Mouse (Mus musculus) heart, adult 11 months (tissue): ENCODE measurements around the gene Mrpl20.

Experiments
- DNase-seq: peaks from one replicate; pipeline ENCODE4 v3.0.0; 2022

Mrpl20 gene

DNA sequence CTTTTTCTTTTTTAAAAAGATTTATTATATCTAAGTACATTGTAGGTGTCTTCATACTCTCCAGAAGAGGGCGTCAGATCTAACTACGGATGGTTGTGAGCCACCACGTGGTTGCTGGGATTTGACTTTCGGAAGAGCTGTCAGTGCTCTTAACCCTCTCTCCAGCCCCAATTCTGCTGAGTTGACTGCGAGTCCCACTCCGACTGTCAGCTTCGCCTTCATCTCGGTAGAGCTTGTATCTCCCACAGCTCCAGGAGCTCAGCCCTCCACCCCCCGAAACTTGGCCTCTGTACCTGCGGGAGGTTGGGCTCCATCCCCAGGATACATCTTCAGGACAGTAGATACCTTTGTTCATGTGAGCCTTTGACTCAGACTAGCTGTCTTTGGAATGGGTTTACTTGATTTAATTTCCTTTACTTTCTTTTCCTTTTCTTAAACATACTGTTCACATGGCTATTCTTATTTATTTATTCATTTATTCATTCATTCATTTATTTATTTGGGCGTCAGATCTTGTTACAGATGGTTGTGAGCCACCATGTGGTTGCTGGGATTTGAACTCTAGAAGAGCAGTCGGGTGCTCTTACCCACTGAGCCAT is at the start of gene Mrpl20:
Mrpl20 (plus strand) TSS at position 138 of the 599 bp plus-strand sequence.
- peak; percentile 87 for DNase-seq

DNA sequence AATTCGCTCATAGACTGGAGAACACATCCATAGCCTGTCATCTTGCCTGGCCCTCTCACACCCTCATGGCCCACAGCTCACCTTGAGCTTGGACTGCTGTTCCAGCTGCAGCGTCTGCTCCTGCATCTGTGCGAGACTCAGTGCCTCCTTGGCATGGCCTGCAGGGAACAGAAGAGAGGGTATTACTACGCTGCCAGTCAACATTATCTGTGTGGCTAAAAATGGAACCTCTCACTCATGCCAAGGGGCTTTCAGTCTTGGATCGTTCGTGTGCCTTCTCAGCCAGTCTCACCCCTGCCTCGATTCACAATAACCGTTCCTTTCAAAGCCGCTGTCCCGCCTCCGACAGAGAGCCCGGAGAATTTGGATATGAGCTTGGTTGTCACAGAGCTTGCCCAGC is 45.7 kb upstream of the Mrpl20 start:
- DNase-seq: no peak

DNA sequence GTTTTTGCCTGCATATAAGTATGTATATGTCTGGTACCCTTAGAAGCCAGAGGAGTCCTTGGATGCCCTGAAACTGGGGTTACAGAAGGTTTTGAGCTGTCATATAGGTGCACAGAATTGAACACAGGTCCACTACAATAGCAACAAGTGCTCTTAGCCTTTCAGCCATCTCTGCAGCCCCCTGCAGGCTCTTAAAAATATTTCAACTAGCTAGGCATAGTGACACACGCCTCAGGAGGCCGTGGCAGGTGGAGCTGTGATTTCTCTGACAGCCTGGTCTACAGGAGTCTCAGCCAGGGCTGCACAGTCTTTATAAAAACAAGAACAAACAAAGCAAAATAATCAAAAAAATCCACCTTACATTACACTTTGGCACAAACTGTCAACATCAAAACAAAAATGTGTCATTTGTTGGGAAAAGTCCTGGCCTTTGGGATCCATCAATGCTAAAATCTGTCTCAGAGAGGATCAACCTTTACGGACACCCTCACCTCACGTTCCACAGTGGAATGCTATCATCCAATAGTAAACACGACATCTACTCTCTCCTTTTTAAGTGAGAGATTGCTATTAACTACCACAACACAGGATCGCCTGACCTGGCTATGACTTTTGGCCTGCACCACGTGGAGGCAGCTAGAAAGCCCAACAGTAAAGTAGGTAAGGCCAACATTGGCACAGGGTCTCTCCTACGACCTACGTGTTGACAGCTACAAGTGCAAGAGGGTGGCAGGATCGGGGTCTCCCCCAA is 42.6 kb upstream of the Mrpl20 start:
- DNase-seq: no peak

DNA sequence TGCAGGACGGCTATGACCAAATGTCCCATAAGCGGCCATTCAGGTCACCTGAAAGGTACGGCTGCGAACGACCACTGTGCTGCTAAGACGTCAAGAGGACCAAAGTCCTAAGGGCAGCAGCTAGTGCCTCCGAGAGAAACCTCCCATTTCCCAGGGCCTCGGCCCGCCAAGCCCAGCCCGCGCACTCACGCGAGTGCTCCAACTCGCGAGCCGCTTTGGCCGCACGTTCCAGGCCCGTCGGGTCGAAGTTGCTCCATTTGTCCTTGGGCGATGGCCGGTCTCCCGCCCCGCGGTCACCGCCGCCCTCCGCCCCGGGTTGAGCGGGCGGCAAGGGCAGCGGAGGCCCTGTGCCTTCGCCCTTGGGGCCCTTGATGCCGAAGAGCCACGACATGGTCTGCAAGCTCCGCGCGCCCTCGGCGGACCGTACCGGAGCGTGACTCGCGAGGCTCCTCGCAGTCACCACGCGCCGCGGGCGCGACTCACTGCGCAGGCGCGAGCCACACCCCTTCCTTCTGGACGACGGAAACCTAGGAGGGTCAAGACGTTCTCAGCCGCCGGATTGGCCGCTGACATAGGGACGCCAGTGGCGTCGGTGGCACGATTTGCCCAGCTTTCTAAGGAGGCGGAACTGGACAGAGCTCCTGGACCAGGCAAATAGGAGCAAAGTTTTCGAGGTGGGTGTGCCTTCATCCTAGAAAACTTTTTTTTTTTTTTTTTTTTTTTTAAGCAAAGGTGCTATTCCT is 41.9 kb upstream of the Mrpl20 start, which contains the start of gene Atad3a:
Atad3a (minus strand) TSS at position 481 of the 743 bp plus-strand sequence.
- peak; percentile 100 for DNase-seq

DNA sequence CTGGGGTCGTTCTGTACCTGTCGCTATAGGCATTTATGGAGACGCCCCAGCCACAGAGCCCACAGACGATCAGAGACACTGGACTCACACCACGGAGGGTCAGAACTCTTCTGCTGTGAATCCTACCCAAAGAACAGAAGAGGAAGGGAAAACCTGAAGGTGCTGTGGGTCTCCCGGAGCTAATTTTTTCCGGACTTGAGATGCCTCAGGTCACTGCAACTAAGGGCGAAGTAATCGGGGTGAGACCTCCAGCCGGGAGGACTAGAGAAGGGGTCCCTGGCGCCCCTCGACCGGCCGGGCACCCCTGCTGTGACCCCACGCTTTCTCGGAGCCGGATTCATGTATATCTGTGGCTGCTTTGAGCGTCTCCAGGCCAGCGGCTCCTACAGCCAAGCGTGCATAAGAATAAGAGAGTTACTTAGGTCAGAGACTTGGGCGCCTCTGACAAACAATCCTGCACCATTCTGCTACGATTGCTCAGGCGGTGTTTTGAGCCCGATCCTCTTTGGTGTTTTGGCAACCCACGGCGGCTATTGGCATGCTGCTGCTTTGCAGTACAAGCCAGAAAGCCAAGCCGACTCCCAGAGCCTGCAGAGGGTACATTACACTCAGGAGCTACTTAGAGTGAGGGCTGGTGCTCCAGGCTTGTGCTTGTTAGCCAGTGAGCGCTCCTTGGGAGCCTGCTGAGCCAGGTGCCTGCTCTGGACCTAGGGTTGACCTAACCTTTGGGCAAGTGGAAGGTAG is 41.1 kb upstream of the Mrpl20 start:
- DNase-seq: no peak

DNA sequence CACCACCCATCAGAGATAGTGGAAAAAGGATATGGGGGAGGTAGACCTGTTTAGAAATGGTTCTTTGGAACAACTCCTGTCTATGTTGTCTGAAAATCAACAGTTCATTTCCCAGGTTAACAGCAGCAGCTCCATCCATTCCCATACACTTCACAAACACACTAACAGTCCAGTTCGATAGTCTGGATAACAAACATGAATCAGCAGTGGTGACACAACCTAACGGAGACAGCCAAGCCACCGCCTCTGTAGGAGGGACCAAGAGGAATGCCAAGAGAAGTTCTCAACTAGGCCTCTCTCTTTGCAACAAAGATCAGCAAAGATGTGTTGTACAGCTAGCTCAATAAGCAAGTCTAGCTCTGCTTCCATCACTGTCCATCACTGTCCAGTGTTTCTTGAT is 40.3 kb upstream of the Mrpl20 start:
- no peak for DNase-seq

DNA sequence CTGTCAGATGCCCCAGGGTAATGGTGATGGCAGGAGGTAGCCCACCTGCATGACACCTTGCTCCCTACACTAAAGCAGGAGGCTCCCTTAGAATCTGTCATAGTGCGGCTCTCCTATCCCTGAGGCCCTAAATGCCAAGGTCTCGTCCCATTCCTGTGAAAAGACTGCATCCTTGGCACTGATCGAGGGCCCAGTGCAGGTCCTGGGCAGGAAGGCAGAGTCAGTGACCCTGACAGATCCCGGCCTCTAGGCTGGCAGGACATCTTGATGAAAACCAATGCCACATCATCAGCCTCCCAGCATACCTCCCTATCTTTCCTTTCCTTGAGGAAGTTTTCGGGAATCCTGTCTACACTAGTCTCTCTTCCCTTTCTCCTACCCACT is 33.2 kb upstream of the Mrpl20 start:
- no peak for DNase-seq

DNA sequence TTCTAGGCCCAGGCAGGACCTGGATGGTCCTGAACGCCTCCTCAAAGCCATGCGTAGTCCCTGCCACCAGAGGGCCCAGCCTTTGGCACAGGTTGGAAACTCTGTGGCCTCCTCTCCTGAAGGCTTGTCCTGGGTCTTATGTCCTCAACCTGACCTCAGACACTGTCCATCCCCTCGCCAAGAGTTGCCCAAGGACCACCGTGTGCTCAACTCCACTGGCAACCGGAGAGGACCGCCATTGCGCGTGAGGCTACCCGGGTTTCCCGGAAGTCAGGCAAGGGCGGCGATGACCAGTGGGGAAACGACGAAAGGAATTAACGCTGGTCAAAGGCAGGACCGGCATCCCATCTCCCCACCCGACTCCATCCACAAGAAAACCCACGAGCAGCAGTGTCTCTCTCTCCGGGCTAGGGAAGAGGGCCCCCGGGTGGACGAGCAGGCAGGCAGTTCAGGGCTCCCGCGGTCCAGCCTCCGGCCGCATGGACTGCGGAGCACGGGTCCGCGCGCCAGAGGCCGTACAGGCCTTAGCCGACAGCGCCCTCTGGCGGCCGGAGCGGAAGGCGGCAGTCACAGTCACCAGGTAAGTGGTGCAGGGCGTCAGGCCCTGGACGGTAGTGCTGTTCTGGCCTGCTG is 32.7 kb upstream of the Mrpl20 start:
- peak; percentile 99 for DNase-seq

DNA sequence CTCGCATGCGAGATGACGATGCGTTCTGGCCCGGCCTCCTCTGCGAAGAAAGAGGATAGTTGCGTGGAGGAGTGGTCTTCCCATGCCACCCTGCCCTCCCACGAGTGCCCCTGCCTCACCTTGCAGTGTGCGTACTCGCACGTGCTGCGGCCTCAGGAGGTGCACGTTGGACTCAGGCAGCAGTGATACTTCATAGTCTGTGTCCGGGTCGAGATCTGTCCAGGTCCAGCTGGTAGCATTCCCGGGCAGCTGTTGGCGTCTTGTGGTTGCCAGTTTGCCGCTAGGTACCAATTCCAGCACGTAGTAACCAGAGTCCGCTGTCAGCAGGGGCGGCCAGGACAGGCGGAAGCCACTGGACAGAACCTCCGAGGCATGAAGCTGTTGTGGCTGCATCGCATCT is 32.1 kb upstream of the Mrpl20 start:
- DNase-seq: no peak

DNA sequence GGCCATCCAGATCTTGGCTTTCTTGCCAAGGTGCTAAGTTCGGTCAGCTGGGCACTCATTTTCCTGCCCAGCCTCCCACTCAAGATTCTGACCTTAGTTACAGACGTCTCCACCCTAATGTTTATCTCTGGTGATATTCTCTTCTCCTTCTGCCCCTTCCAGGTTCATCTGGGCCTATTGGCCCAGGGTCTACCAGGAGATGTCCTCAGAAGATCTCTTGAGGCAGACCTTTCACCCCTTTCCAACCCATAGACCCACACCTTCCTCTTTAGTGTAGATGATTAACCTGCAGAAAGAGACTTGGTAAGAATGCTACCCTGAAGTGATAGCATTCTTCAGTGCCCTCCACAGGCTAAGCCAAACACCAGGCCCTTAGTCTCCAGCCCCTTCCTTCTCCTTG is 31.0 kb upstream of the Mrpl20 start:
- peak; percentile 84 for DNase-seq

DNA sequence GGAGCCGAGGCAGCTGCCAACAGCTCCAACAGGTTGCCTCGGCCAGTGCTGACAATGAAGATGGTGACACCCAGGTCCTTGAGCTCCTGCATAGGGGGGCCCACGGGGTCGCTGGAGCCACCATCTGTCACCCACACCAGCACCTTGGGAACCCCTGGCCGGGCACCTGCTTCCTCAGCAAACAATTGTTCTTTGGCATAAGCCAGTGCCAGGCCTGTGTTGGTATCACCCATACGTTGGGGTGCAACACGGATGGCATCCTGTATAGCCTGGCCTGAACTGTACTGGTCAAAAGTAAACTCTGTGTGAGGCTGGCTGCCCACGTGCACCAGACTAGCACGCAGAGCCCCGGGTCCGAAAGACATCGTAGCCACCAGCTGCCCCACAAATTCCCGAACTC is 29.9 kb upstream of the Mrpl20 start:
- peak; percentile 90 for DNase-seq

DNA sequence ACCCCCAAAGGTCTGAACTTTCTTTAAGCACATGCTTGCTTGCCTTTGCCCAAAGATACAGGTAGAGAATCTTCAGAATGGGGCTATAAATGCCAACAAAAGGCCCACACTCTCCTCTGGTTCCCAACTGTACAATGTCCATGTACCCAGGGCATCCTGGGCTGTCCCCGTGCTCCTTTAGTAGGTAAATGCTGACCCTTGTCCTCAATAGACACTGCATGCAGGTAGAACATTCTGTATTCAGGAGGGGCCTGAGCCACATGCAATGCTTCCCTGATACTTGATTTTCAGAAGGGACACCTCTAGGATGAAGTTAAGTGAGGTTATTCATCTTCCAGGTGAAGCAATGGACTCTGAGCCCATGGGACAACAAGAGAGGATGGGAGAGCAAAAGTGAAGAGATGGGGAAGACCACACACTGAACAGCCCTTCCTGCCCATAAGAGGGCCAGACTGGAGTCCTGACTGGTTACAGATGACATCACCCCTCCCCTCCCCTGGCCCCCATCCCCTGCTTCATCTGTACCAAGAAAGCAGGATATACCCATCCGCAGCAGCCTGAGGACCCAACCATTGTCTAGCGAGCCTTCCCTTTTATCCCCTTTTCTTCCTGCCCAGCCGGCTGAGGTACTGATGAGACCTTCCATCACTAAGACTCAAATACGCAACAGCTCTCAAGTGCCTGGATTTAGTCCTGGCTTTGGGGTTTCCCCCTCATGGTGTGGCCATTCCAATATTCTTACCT is 29.2 kb upstream of the Mrpl20 start:
- peak; percentile 91 for DNase-seq

DNA sequence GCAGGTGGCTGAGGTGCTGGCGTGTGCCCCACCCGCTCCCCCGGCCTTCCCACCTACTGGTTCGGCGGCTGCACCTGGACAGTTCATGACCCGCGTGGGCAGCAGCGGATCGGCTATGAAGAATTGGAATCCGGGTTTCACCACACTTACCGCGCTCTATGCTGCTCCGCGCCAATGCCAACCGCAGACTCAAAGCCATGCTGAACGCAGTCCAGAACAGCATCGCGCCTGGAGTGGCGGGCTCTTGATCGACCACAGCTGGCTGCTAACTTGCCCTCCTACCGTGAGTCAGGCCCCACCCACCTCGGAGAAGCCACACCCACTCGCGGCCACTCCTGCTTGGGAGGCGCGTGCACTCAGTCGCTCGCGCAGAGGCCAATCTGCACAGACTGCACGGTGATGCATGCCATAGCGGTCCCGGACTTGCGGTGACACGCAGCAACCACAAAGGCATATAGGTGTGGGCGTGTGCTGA is 28.4 kb upstream of the Mrpl20 start, which contains the start of gene Vwa1:
Vwa1 (minus strand) TSS at position 419 of the 475 bp plus-strand sequence.
- DNase-seq: peak; percentile 99

DNA sequence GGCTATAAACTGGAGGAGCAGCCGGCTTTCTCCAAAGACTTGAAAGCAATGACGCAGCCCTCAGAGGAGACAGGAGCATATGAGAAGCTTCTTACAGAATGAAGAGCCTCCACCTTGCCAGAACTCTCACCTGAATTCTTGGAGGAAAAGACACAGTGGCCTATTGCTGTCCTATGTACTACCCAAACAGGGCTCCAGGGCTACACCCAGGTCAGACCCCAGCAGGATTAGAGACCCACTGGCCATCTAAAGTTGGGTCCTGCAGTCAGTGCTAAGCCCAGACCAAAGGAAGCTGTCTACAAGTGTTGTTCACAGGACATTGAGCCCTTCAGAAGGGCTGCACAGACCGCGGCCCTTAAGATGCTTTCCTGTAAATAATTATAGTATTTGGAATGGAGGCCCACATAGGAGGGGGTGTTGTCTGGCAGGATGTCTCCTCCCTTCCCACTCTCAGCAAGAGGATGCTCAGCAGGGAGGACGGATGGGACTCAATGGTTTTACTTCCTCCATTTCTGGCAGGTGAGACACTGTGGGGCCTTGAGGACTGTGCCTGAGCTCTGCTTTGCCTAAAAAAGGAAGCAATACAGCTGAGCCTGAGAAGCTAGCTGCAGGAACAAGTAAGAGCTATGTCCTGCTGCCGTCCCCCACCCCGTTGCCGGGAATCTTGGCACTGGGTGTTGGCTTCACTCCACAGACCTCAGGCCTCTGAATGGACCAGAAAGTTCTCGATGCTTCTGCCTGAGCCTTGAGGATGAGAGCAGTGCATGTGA is 27.5 kb upstream of the Mrpl20 start:
- DNase-seq: peak; percentile 98

DNA sequence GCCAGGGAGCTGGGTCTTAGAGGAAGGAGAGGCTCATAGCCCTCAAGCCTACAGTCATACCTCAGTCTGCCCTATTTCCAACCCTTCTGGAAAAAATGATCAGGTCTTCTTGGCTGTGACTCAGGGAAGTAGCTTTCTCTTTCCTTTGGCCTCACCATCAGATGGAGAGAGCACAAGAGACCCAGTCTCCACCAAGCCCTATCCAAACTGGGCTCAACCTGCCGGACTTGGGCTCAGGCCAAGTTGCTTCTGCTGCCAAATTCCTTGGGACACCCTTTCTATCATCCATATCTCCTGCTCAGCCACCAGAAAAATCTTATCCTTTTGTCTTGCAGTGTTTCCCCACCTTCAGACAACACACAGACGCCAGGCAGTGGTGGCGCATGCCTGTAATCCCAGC is 26.8 kb upstream of the Mrpl20 start:
- DNase-seq: peak; percentile 95

DNA sequence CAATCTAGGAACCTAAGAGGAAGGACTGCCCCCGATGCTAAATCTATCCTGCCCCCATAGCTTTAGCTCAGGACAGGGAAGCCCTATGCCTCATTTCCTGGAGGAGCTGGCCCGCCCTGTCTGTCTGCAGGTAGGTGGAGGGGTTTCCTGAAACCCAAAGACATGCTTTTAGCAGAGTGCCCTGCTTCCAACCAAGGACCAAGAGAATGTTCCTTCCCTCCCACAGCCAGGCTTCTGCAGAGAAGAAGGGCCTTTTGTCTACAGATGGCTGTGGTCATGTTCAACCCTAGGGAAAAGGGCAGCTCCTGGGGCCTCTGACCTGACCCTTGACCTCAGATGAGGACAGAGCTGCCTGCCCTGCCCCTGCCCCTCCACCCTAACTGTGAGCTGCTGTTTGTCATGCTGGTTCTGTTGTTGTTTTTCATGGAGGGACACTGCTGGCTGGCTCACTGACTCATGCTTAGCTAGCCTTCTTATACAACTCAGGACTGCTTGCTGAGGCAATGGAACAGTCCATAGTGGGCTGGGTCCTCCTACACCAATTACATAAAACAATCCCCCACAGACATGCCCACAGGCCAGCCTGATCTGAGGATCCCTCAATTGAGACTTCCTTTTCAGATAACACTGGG is 25.9 kb upstream of the Mrpl20 start:
- peak; percentile 97 for DNase-seq

DNA sequence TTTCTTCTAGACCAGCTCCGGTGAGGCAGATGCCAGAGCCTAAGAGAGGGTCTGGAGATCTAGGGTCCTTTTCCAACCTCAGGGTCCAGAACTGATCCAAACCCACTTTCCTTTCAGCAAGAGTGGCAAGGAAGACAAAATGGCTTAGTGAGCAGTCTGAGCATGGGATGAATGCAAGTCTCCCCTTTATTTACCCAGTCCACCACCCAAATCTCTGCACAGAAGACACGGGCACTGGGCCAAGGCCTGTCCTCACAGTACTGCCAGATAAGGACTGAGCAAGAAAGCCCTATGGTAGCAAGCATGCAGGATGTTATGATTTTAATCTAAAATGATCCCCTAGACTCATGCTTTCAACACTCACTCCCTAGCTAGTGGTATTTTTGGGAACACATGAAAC is 24.9 kb upstream of the Mrpl20 start:
- DNase-seq: peak; percentile 91

DNA sequence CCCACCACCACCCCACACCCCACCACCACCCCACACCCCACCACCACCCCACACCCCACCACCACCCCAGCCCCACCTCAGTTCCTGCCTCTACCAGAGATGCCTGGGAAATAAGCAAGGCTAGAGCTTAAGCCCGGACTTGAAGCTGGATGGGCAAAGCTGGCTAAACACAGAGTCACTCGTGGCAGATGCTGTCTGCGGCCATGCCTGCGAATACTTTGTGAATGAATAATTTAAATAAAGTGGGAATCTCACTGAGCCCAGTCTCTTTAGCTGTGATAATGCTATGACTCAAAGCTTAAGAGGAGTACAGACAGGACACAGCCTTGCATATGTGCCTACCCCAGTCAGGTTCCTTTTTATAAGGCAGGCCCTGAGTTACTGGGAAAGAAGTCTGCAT is 23.2 kb upstream of the Mrpl20 start:
- DNase-seq: no peak

DNA sequence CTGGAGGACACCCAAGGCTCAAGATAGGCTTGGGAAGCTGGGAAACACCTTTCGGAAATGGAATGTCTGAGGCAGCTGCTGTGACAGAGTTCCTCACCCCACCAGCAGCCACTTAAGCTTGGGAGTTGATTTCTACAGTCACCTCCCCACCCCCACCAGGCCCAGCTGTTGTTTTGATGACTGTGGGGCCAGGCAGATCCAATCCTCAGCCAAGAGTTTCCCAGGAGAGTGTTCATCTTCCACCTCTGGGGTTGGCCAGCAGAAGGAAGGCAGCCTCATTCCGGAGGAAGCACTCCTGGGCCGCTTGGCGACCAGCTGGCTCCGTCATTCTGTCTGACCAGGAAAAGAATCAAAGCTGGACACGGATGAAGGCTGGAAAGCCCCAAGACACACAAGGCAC is 21.8 kb upstream of the Mrpl20 start:
- peak; percentile 99 for DNase-seq

DNA sequence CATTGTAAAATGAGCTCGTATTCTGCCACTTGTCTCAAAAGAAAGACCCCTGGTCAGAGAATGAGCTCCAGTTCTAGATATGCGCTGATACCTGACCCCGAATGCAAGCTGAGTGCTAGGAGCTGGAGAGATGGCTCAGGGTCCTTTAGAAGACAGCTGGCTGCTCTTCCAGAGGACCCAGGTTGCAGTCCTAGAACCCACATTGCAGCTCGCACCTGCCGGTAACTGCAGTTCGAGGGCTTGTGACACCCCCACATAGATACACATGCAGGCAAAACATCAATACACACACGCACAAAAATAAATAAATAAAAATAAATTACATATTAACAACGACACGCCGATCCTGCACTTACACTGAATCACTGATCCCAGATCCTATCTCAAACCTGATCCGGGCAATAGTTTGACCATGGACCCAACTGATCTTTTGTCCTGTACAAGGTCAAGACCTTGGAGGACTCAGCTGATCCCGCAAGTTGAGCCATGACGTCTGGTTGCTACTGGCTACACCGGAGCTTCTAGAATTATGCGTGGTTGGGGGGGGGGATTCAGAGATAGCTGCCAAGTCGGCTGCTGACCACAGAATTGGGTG is 19.1 kb upstream of the Mrpl20 start:
- DNase-seq: peak; percentile 88
